Comparison of ENCODE assay signal across 15 mouse cellular contexts in genomic region chr1:172343914-172344313, GRCm38 (mm10). TPM values are rescaled to one million over a fixed set of nuclear protein-coding genes. Genes with fewer than 3 reads are reported as not detected.
DNase-seq lines count a peak whose midpoint lies in the region; ATAC-seq and TF ChIP-seq lines count a peak whose summit lies in the region.
"Had no signal": no experiment of that assay in that cellular context is flagged by ENCODE, and none has a peak within 500 bp of the region (broad histone marks: within the 10 kb centered on the region; RNA-seq: fewer than 3 reads in every experiment).

No protein-coding gene starts in this region.

- H3K9me3 ChIP-seq in kidney, embryonic 16.5 days (ENCODE audit: low read length), result no peaks in the 10 kb centered on the region
- no peaks in the 10 kb centered on the region for H3K9me3 ChIP-seq in midbrain, embryonic 13.5 days
- H3K9me3 ChIP-seq in midbrain, embryonic 14.5 days (ENCODE audit: control insufficient read depth, low read length), result no peaks in the 10 kb centered on the region
- H3K9me3 ChIP-seq in forebrain, postnatal 0 days (ENCODE audit: low read length), result no peaks in the 10 kb centered on the region
- H3K9me3 ChIP-seq in neural tube, embryonic 15.5 days (replicated peaks), result no peaks in the 10 kb centered on the region

- ATAC-seq in kidney, embryonic 16.5 days (ENCODE audit: low FRiP score, low TSS enrichment), result no peak
- no peak for ATAC-seq in midbrain, embryonic 13.5 days
- ATAC-seq in midbrain, embryonic 14.5 days (ENCODE audit: low FRiP score, low TSS enrichment), result no peak
- no peak for ATAC-seq in forebrain, postnatal 0 days
- ATAC-seq in neural tube, embryonic 15.5 days (ENCODE audit: low FRiP score), result no peak
- ATAC-seq in granulocyte monocyte progenitor cell, adult 5-6 weeks (replicated peaks; ENCODE audit: poor library complexity, severe bottlenecking), result no peak
- ATAC-seq: inflammation-experienced regulatory T-cells, adult 6 months had no signal

- 69% methylated on average over 3 of the region's 3 CpGs for WGBS in kidney, embryonic 16.5 days
- WGBS in midbrain, embryonic 13.5 days, result 46% methylated on average over 3 of the region's 3 CpGs
- 47% methylated on average over 3 of the region's 3 CpGs for WGBS in midbrain, embryonic 14.5 days
- WGBS in forebrain, postnatal 0 days, result 36% methylated on average over 3 of the region's 3 CpGs
- 52% methylated on average over 3 of the region's 3 CpGs for WGBS in neural tube, embryonic 15.5 days

- no peak overlapping the region for H3K9ac ChIP-seq in kidney, embryonic 16.5 days (replicated peaks; ENCODE audit: low read length)
- H3K9ac ChIP-seq in midbrain, embryonic 13.5 days (replicated peaks), result no peak overlapping the region
- no peak overlapping the region for H3K9ac ChIP-seq in midbrain, embryonic 14.5 days (replicated peaks; ENCODE audit: low read length)
- H3K9ac ChIP-seq in forebrain, postnatal 0 days, result no peak overlapping the region
- H3K9ac ChIP-seq in neural tube, embryonic 15.5 days (replicated peaks), result no peak overlapping the region

- no peaks in the 10 kb centered on the region for H3K36me3 ChIP-seq in kidney, embryonic 16.5 days (ENCODE audit: insufficient read depth, low read length)
- no peaks in the 10 kb centered on the region for H3K36me3 ChIP-seq in midbrain, embryonic 13.5 days
- H3K36me3 ChIP-seq in midbrain, embryonic 14.5 days (ENCODE audit: control insufficient read depth, insufficient read depth, low read length), result no peaks in the 10 kb centered on the region
- no peaks in the 10 kb centered on the region for H3K36me3 ChIP-seq in forebrain, postnatal 0 days (ENCODE audit: insufficient read depth)
- no peaks in the 10 kb centered on the region for H3K36me3 ChIP-seq in neural tube, embryonic 15.5 days

- no peak overlapping the region for H3K27ac ChIP-seq in kidney, embryonic 16.5 days (ENCODE audit: low read length)
- no peak overlapping the region for H3K27ac ChIP-seq in midbrain, embryonic 13.5 days
- no peak overlapping the region; the same call in 1 of the 2 replicates for H3K27ac ChIP-seq in midbrain, embryonic 14.5 days (replicated peaks; ENCODE audit: low read depth, low read length)
- H3K27ac ChIP-seq in forebrain, postnatal 0 days (ENCODE audit: low read depth, low read length), result peak overlapping the region; percentile 35; the same call in 1 of the 2 replicates
- peak overlapping the region; percentile 73 for H3K27ac ChIP-seq in neural tube, embryonic 15.5 days (replicated peaks)
- H3K27ac ChIP-seq: heart, adult 2 months; macrophage had no signal

- H3K4me2 ChIP-seq in kidney, embryonic 16.5 days (replicated peaks; ENCODE audit: low read depth, low read length), result no peak overlapping the region
- H3K4me2 ChIP-seq in midbrain, embryonic 13.5 days (replicated peaks), result 0 out of 2 replicates have a peak overlapping the region, but pooled peaks have one; percentile 3
- H3K4me2 ChIP-seq in midbrain, embryonic 14.5 days (ENCODE audit: low read length), result no peak overlapping the region
- 0 out of 2 replicates have a peak overlapping the region, but pooled peaks have one; percentile 65 for H3K4me2 ChIP-seq in forebrain, postnatal 0 days (ENCODE audit: low read depth)
- peak overlapping the region; percentile 79 for H3K4me2 ChIP-seq in neural tube, embryonic 15.5 days

- H3K27me3 ChIP-seq in kidney, embryonic 16.5 days (ENCODE audit: insufficient read depth, low read length), result peaks cover 34% of the 10 kb centered on the region
- H3K27me3 ChIP-seq in midbrain, embryonic 13.5 days, result peaks cover 19% of the 10 kb centered on the region
- peaks cover 4% of the 10 kb centered on the region; the same call in 1 of the 2 replicates for H3K27me3 ChIP-seq in midbrain, embryonic 14.5 days (ENCODE audit: control insufficient read depth, insufficient read depth, low read length)
- H3K27me3 ChIP-seq in forebrain, postnatal 0 days (ENCODE audit: insufficient read depth, low read length), result no peaks in the 10 kb centered on the region
- H3K27me3 ChIP-seq in neural tube, embryonic 15.5 days (replicated peaks), result peaks cover 9% of the 10 kb centered on the region

- H3K4me1 ChIP-seq in kidney, embryonic 16.5 days (ENCODE audit: insufficient read depth, low read length), result peaks cover 9% of the 10 kb centered on the region
- H3K4me1 ChIP-seq in midbrain, embryonic 13.5 days (replicated peaks), result peaks cover 26% of the 10 kb centered on the region
- H3K4me1 ChIP-seq in midbrain, embryonic 14.5 days (ENCODE audit: control insufficient read depth, insufficient read depth, low read length), result peaks cover 2% of the 10 kb centered on the region; the same call in 1 of the 2 replicates
- H3K4me1 ChIP-seq in forebrain, postnatal 0 days (ENCODE audit: insufficient read depth), result peaks cover 3% of the 10 kb centered on the region; the same call in 1 of the 2 replicates
- H3K4me1 ChIP-seq in neural tube, embryonic 15.5 days, result peaks cover 16% of the 10 kb centered on the region

- no peak overlapping the region for H3K4me3 ChIP-seq in kidney, embryonic 16.5 days (ENCODE audit: low read length)
- no peak overlapping the region for H3K4me3 ChIP-seq in midbrain, embryonic 13.5 days (replicated peaks)
- H3K4me3 ChIP-seq in midbrain, embryonic 14.5 days (replicated peaks; ENCODE audit: low read depth, low read length), result no peak overlapping the region
- H3K4me3 ChIP-seq in forebrain, postnatal 0 days (ENCODE audit: low read depth, low read length), result no peak overlapping the region
- H3K4me3 ChIP-seq in neural tube, embryonic 15.5 days (replicated peaks), result no peak overlapping the region
- H3K4me3 ChIP-seq: heart, adult 2 months had no signal

- TF ChIP-seq CTCF in forebrain, postnatal 0 days (IDR thresholded peaks at IDR 0.05; ENCODE audit: low read depth), result no peak

- peak; percentile 31 for DNase-seq in kidney, adult 11 months
- no peak for DNase-seq in midbrain, embryonic 14.5 days
- no peak for DNase-seq in forebrain, postnatal 0 days
- DNase-seq: cerebellum, adult 11 months; heart, adult 2 months; lung, adult 2 months; right cerebral cortex, postnatal 25 days had no signal

RNA-seq across cellular contexts. Expression of gene Kcnj10, which starts 2.9 kb away (rescaled TPM):
- polyA plus RNA-seq in kidney, embryonic 16.5 days (2015; fragmentation: Nextera tagmentation; extraction: Ambion mirVana), result 1.2 and 1.6 TPM in 2 replicates
- polyA plus RNA-seq in midbrain, embryonic 13.5 days (2015; fragmentation: Nextera tagmentation; extraction: Ambion mirVana), result 0.98 TPM in 2 replicates
- polyA plus RNA-seq in midbrain, embryonic 14.5 days (2014; fragmentation: Nextera tagmentation; extraction: Ambion mirVana), result 1.5 TPM in 2 replicates
- 3.2 and 4.1 TPM in 2 replicates for total RNA-seq in forebrain, postnatal 0 days (2014; rRNA removed)
- 1.4 and 2.9 TPM in 2 replicates for polyA plus RNA-seq in forebrain, postnatal 0 days (2015; fragmentation: Nextera tagmentation; extraction: Ambion mirVana)
- 2.3 and 2.5 TPM in 2 replicates for polyA plus RNA-seq in neural tube, embryonic 15.5 days (2015; fragmentation: Nextera tagmentation; extraction: Ambion mirVana)
- 0.32 TPM in 1 of 2 replicates, not detected in the other for total RNA-seq in granulocyte monocyte progenitor cell, adult 5-6 weeks (2014; fragmentation: Nextera tagmentation)
- 0.46 TPM in 1 of 2 replicates, not detected in the other for total RNA-seq in granulocyte monocyte progenitor cell, adult 5-6 weeks (2017)
- polyA plus RNA-seq: heart, postnatal 0 days had no signal

RNA-seq across cellular contexts. Expression of gene Kcnj9, which starts 14.8 kb away (rescaled TPM):
- not detected in 2 replicates for polyA plus RNA-seq in kidney, embryonic 16.5 days (2015; fragmentation: Nextera tagmentation; extraction: Ambion mirVana)
- polyA plus RNA-seq in midbrain, embryonic 13.5 days (2015; fragmentation: Nextera tagmentation; extraction: Ambion mirVana), result 3.6 and 3.9 TPM in 2 replicates
- polyA plus RNA-seq in midbrain, embryonic 14.5 days (2014; fragmentation: Nextera tagmentation; extraction: Ambion mirVana), result 3.0 and 3.9 TPM in 2 replicates
- 7.5 and 8.6 TPM in 2 replicates for total RNA-seq in forebrain, postnatal 0 days (2014; rRNA removed)
- polyA plus RNA-seq in forebrain, postnatal 0 days (2015; fragmentation: Nextera tagmentation; extraction: Ambion mirVana), result 2.9 and 4.8 TPM in 2 replicates
- 2.5 and 3.2 TPM in 2 replicates for polyA plus RNA-seq in neural tube, embryonic 15.5 days (2015; fragmentation: Nextera tagmentation; extraction: Ambion mirVana)
- total RNA-seq in granulocyte monocyte progenitor cell, adult 5-6 weeks (2014; fragmentation: Nextera tagmentation), result not detected in 2 replicates
- not detected in 2 replicates for total RNA-seq in granulocyte monocyte progenitor cell, adult 5-6 weeks (2017)
- total RNA-seq: gastrocnemius, adult 8-10 months; heart, adult 2 months had no signal
- polyA plus RNA-seq: heart, postnatal 0 days; inflammation-experienced regulatory T-cells, adult 6 months; lung, adult 2 months had no signal

RNA-seq across cellular contexts. Expression of gene Pigm, which starts 32.4 kb away (rescaled TPM):
- polyA plus RNA-seq in kidney, embryonic 16.5 days (2015; fragmentation: Nextera tagmentation; extraction: Ambion mirVana), result 7.3 and 7.8 TPM in 2 replicates
- polyA plus RNA-seq in midbrain, embryonic 13.5 days (2015; fragmentation: Nextera tagmentation; extraction: Ambion mirVana), result 4.9 and 5.7 TPM in 2 replicates
- 5.2 and 6.4 TPM in 2 replicates for polyA plus RNA-seq in midbrain, embryonic 14.5 days (2014; fragmentation: Nextera tagmentation; extraction: Ambion mirVana)
- 10.4 and 14.5 TPM in 2 replicates for total RNA-seq in forebrain, postnatal 0 days (2014; rRNA removed)
- 1.9 and 2.3 TPM in 2 replicates for polyA plus RNA-seq in forebrain, postnatal 0 days (2015; fragmentation: Nextera tagmentation; extraction: Ambion mirVana)
- 3.7 and 3.8 TPM in 2 replicates for polyA plus RNA-seq in neural tube, embryonic 15.5 days (2015; fragmentation: Nextera tagmentation; extraction: Ambion mirVana)
- 10.2 and 16.0 TPM in 2 replicates for total RNA-seq in granulocyte monocyte progenitor cell, adult 5-6 weeks (2014; fragmentation: Nextera tagmentation)
- total RNA-seq in granulocyte monocyte progenitor cell, adult 5-6 weeks (2017), result 13.8 and 16.2 TPM in 2 replicates

RNA-seq across cellular contexts. Expression of gene Atp1a2, which starts 46.0 kb away (rescaled TPM):
- 1.7 and 2.4 TPM in 2 replicates for polyA plus RNA-seq in kidney, embryonic 16.5 days (2015; fragmentation: Nextera tagmentation; extraction: Ambion mirVana)
- polyA plus RNA-seq in midbrain, embryonic 13.5 days (2015; fragmentation: Nextera tagmentation; extraction: Ambion mirVana), result 25.3 and 25.8 TPM in 2 replicates
- 18.2 and 19.4 TPM in 2 replicates for polyA plus RNA-seq in midbrain, embryonic 14.5 days (2014; fragmentation: Nextera tagmentation; extraction: Ambion mirVana)
- 213 and 294 TPM in 2 replicates for total RNA-seq in forebrain, postnatal 0 days (2014; rRNA removed)
- 54.4 and 75.2 TPM in 2 replicates for polyA plus RNA-seq in forebrain, postnatal 0 days (2015; fragmentation: Nextera tagmentation; extraction: Ambion mirVana)
- polyA plus RNA-seq in neural tube, embryonic 15.5 days (2015; fragmentation: Nextera tagmentation; extraction: Ambion mirVana), result 57.9 and 63.1 TPM in 2 replicates
- total RNA-seq in granulocyte monocyte progenitor cell, adult 5-6 weeks (2014; fragmentation: Nextera tagmentation), result not detected in 2 replicates
- total RNA-seq in granulocyte monocyte progenitor cell, adult 5-6 weeks (2017), result not detected in 2 replicates
- polyA plus RNA-seq: macrophage had no signal

Comparison
In these comparisons a context has a peak if more than half of its experiments do, and no peak if none do; other contexts are left out.
1. H3K4me2 ChIP-seq: peak in midbrain, embryonic 13.5 days (single experiment), forebrain, postnatal 0 days (single experiment) and neural tube, embryonic 15.5 days (single experiment); none in kidney, embryonic 16.5 days (single experiment) and midbrain, embryonic 14.5 days (single experiment).
2. H3K27ac ChIP-seq: peak in forebrain, postnatal 0 days (single experiment) and neural tube, embryonic 15.5 days (single experiment); none in kidney, embryonic 16.5 days (single experiment), midbrain, embryonic 13.5 days (single experiment) and midbrain, embryonic 14.5 days (single experiment).